Mouse (Mus musculus) liver, postnatal 0 days (tissue): ENCODE results near the gene Dzank1. TPM values are rescaled to one million over a fixed set of nuclear protein-coding genes. Genes with fewer than 3 reads are reported as not detected.

Source experiments
- ATAC-seq: fragments of 200-750 bp; cut with Nextera tagmentation; 2 replicates; pipeline ENCODE4 v1.8.0; 2017; ENCODE audit warnings: mild to moderate bottlenecking, moderate library complexity
- DNase-seq: peaks from one replicate; pipeline ENCODE4 v3.0.0-alpha.2; 2016
- H3K27ac ChIP-seq: fragments of 300-500 bp; sonication (generic); 2 replicates; pipeline ENCODE4 v1.5.1; 2014; ENCODE audit warnings: antibody characterized with exemption, moderate library complexity, mild to moderate bottlenecking, low read depth
- H3K27me3 ChIP-seq: fragments of 300-500 bp; sonication (generic); 2 replicates; pipeline ENCODE4 v1.6.1; 2014; ENCODE audit warnings: low read length, control low read depth, mixed read lengths; ENCODE audit not compliant: insufficient read depth
- H3K36me3 ChIP-seq: fragments of 300-500 bp; sonication (generic); replicated peaks from 2 replicates; pipeline ENCODE4 v1.6.1; 2014; ENCODE audit warnings: mild to moderate bottlenecking, control low read depth, low read length, moderate library complexity, mixed read lengths; ENCODE audit not compliant: insufficient read depth
- H3K4me1 ChIP-seq: fragments of 300-500 bp; sonication (generic); 2 replicates; pipeline ENCODE4 v1.6.1; 2014; ENCODE audit warnings: antibody characterized with exemption, mild to moderate bottlenecking, control low read depth; ENCODE audit not compliant: insufficient read depth
- H3K4me2 ChIP-seq: fragments of 300-500 bp; sonication (generic); 2 replicates; pipeline ENCODE4 v1.6.1; 2014; ENCODE audit warnings: low read depth, mild to moderate bottlenecking, low read length, moderate library complexity, mixed read lengths
- H3K4me3 ChIP-seq: fragments of 300-500 bp; sonication (generic); 2 replicates; pipeline ENCODE4 v1.5.1; 2014; ENCODE audit warnings: low read depth, low read length
- H3K9ac ChIP-seq: fragments of 300-500 bp; sonication (generic); replicated peaks from 2 replicates; pipeline ENCODE4 v1.6.1; 2014; ENCODE audit warnings: mild to moderate bottlenecking, moderate library complexity
- H3K9me3 ChIP-seq: fragments of 300-500 bp; sonication (generic); 2 replicates; pipeline ENCODE4 v1.6.1; 2016; ENCODE audit warnings: mild to moderate bottlenecking, control low read depth, low read length, mixed read lengths
- CTCF ChIP-seq: sonication (generic); IDR thresholded peaks from 2 replicates; pipeline ENCODE4 v1.5.1; 2016; ENCODE audit warnings: antibody characterized with exemption, low read depth
- EP300 ChIP-seq: IDR thresholded peaks from 2 replicates; pipeline ENCODE4 v1.6.1; 2016; ENCODE audit warnings: antibody characterized with exemption, low read depth, mild to moderate bottlenecking
- WGBS: fragments of 180-500 bp; shearing (Covaris S2); extraction: QIAGEN DNeasy Blood & Tissue Kit; methylation state at CpG from one replicate; pipeline ENCODE4 v1.1.7; 2014; ENCODE audit not compliant: insufficient replicate concordance; 5-methylcytosine and 5-hydroxymethylcytosine counted together
- polyA plus RNA-seq: library from polyadenylated mRNA; unstranded; fragments of >200 nt; fragmentation: Nextera tagmentation; extraction: Ambion mirVana; gene quantifications from 2 replicates; pipeline ENCODE4 v1.2.1, GENCODE M21; 2015

The Dzank1 gene
- polyA plus RNA-seq, 1 experiment from 2014 or later = 0.02 TPM

GRCm38 (mm10) chr2:144439191-144439700, 88.0 kb downstream of the Dzank1 start:
- H3K27me3 ChIP-seq = no peaks in the 10 kb centered on the region
- H3K4me3 ChIP-seq = no peak overlapping the region
- H3K27ac ChIP-seq = no peak overlapping the region
- no peak overlapping the region for H3K9ac ChIP-seq
- peaks cover 4% of the 10 kb centered on the region; the same call in 1 of the 2 replicates for H3K4me1 ChIP-seq
- WGBS = 66% methylated on average over 3 of the region's 3 CpGs
- no peaks in the 10 kb centered on the region for H3K36me3 ChIP-seq
- DNase-seq (no peak), ATAC-seq (no peak)
- TF ChIP-seq CTCF = no peak
- no peak overlapping the region for H3K4me2 ChIP-seq
- H3K9me3 ChIP-seq = no peaks in the 10 kb centered on the region

- H3K4me3 ChIP-seq = no peak overlapping the region
- ATAC-seq (no peak), DNase-seq (no peak)
- H3K4me1 ChIP-seq = peaks cover 4% of the 10 kb centered on the region; the same call in 1 of the 2 replicates
- H3K27ac ChIP-seq = no peak overlapping the region
- WGBS = 49% methylated on average over 4 of the region's 4 CpGs
- H3K4me2 ChIP-seq = no peak overlapping the region
- no peak overlapping the region for H3K9ac ChIP-seq
- H3K9me3 ChIP-seq = no peaks in the 10 kb centered on the region
- H3K27me3 ChIP-seq = no peaks in the 10 kb centered on the region
- H3K36me3 ChIP-seq = no peaks in the 10 kb centered on the region
- peak; percentile 66 for TF ChIP-seq CTCF
- no peak for TF ChIP-seq EP300
Measured at GRCm38 (mm10) chr2:144438424-144438823, 88.8 kb downstream of the Dzank1 start.

- TF ChIP-seq EP300 (no peak), CTCF (no peak)
- 81% methylated on average over 10 of the region's 10 CpGs for WGBS
- no peak overlapping the region for H3K9ac ChIP-seq
- no peak overlapping the region for H3K4me2 ChIP-seq
- no peak overlapping the region for H3K4me3 ChIP-seq
- no peaks in the 10 kb centered on the region for H3K27me3 ChIP-seq
- H3K4me1 ChIP-seq = no peaks in the 10 kb centered on the region
- no peaks in the 10 kb centered on the region for H3K9me3 ChIP-seq
- H3K27ac ChIP-seq = no peak overlapping the region
- no peaks in the 10 kb centered on the region for H3K36me3 ChIP-seq
- ATAC-seq = no peak
- DNase-seq = no peak
Measured at GRCm38 (mm10) chr2:144435679-144436078, 91.5 kb downstream of the Dzank1 start.

- ATAC-seq = no peak
- H3K4me2 ChIP-seq = no peak overlapping the region
- 60% methylated on average over 5 of the region's 5 CpGs for WGBS
Measured at GRCm38 (mm10) chr2:144431286-144431825, 95.9 kb downstream of the Dzank1 start.

GRCm38 (mm10) chr2:144429171-144429570, 98.0 kb downstream of the Dzank1 start:
- H3K9ac ChIP-seq = no peak overlapping the region
- no peaks in the 10 kb centered on the region for H3K36me3 ChIP-seq
- H3K4me2 ChIP-seq = no peak overlapping the region
- H3K4me1 ChIP-seq = no peaks in the 10 kb centered on the region
- no peaks in the 10 kb centered on the region for H3K9me3 ChIP-seq
- no peaks in the 10 kb centered on the region for H3K27me3 ChIP-seq
- DNase-seq = no peak
- no peak overlapping the region for H3K4me3 ChIP-seq
- TF ChIP-seq CTCF = no peak
- no peak for TF ChIP-seq EP300
- WGBS = 73% methylated on average over 7 of the region's 7 CpGs
- H3K27ac ChIP-seq = no peak overlapping the region
- ATAC-seq = no peak

More at GRCm38 (mm10) chr2:144431286-144431825, 95.9 kb downstream of the Dzank1 start:
- DNase-seq = no peak
- Histone ChIP-seq H3K27me3 (no peaks in the 10 kb centered on the region), H3K36me3 (no peaks in the 10 kb centered on the region), H3K9ac (no peak overlapping the region), H3K9me3 (no peaks in the 10 kb centered on the region), H3K27ac (no peak overlapping the region), H3K4me1 (no peaks in the 10 kb centered on the region), H3K4me3 (no peak overlapping the region)
- no peak for TF ChIP-seq CTCF
- no peak for TF ChIP-seq EP300

GRCm38 (mm10) chr2:144428659-144429058, 98.6 kb downstream of the Dzank1 start:
- Histone ChIP-seq H3K4me3 (no peak overlapping the region), H3K4me2 (no peak overlapping the region)

More at GRCm38 (mm10) chr2:144428659-144429058, 98.6 kb downstream of the Dzank1 start:
- ATAC-seq = no peak
- no peaks in the 10 kb centered on the region for H3K36me3 ChIP-seq
- no peaks in the 10 kb centered on the region for H3K4me1 ChIP-seq
- no peaks in the 10 kb centered on the region for H3K27me3 ChIP-seq
- H3K9me3 ChIP-seq = no peaks in the 10 kb centered on the region
- no peak overlapping the region for H3K27ac ChIP-seq
- no peak for DNase-seq
- no peak overlapping the region for H3K9ac ChIP-seq
- 69% methylated on average over 8 of the region's 8 CpGs for WGBS
- TF ChIP-seq EP300 (no peak), CTCF (no peak)
